Mouse (Mus musculus): Measurements from ENCODE around the gene Tob1. TPM values are rescaled to one million over a fixed set of nuclear protein-coding genes. Genes with fewer than 3 reads are reported as not detected.

Tob1 gene
- polyA plus RNA-seq, 1 experiment = not detected

DNA sequence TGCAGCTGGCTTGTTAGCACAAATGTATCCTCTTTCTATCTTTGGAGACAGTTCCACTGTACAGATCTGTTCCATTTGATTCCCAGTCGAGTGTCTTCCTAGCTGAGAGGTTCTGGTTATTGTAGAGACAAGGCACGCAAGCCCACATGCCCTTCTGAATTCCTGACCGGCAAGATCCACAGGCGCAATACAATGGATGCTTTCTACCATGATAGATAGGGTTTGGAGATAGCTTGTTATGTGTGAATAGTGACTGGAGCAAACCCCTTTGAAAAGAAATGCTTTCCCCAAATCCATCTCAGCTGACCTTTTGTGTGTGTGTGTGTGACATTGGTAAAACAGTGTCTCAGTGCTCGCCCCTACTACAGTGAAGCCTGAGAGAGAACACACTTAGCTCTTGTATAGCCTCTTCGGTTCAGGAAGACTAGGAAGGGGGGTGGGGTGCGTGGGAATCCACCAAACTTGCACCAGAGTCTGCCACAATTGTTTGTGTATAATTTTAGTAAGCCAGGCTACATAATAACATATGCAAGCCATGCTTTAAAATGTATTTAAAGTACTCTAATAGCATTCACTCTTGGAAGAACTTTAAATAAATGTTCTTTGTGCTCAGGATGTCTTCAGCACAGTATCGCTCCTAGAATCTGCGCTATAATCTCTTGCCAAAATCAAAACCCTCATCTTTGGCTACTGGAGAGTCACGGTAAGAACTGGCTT lies 4.7 kb upstream of the Tob1 start:
- Histone ChIP-seq H3K4me3 (ENCODE audit: insufficient read depth, low read depth, low read length) (no peak overlapping the region), H3K27ac (ENCODE audit: insufficient read depth, low read depth, low read length) (peak overlapping the region; percentile 41), H3K4me1 (ENCODE audit: control insufficient read depth, insufficient read depth, low read length) (peaks cover 12% of the 10 kb centered on the region)
- no peak for TF ChIP-seq CTCF (IDR thresholded peaks at IDR 0.05; ENCODE audit: insufficient read depth, low read depth, low read length)
- TF ChIP-seq POLR2A (IDR thresholded peaks at IDR 0.05; ENCODE audit: insufficient read depth, low read depth, low read length) = no peak
- WGBS = 40% methylated on average over 10 of the region's 10 CpGs

GRCm38 (mm10) chr11:94208811-94209675 lies 2.2 kb upstream of the Tob1 start:
- 27% methylated on average over 8 of the region's 8 CpGs for WGBS
- H3K27ac ChIP-seq (ENCODE audit: insufficient read depth, low read depth, low read length) = no peak overlapping the region
- H3K4me3 ChIP-seq (ENCODE audit: insufficient read depth, low read depth, low read length) = no peak overlapping the region
- H3K4me1 ChIP-seq (ENCODE audit: control insufficient read depth, insufficient read depth, low read length) = peaks cover 17% of the 10 kb centered on the region
- TF ChIP-seq POLR2A (IDR thresholded peaks at IDR 0.05; ENCODE audit: insufficient read depth, low read depth, low read length) (no peak), CTCF (IDR thresholded peaks at IDR 0.05; ENCODE audit: insufficient read depth, low read depth, low read length) (no peak)

DNA sequence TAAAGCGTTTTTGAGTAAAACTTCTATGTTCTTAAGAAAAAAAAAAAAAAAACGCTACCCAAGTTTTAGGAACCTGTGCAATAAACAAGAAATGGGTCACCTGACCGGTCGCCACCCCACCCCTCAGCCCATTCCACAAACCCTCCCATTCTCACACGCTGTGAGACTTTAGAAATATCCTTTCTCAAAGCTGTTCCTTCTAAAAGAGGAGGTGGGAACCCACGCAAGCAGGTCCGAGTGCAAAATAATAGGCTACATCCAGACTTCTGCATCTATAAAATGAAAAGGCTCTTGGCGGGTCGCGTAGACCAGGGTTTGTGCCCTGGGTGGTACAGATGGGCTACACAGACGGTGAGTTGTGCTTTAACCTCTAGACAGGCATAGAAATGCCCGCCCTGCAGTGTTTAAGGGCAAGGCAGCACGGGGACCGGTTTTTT lies 1.5 kb upstream of the Tob1 start:
- Histone ChIP-seq H3K27ac (ENCODE audit: insufficient read depth, low read depth, low read length) (peak overlapping the region; percentile 99), H3K4me3 (ENCODE audit: insufficient read depth, low read depth, low read length) (peak overlapping the region; percentile 41), H3K4me1 (ENCODE audit: control insufficient read depth, insufficient read depth, low read length) (peaks cover 20% of the 10 kb centered on the region)
- TF ChIP-seq CTCF (IDR thresholded peaks at IDR 0.05; ENCODE audit: insufficient read depth, low read depth, low read length) (no peak), POLR2A (IDR thresholded peaks at IDR 0.05; ENCODE audit: insufficient read depth, low read depth, low read length) (no peak)
- WGBS = 2% methylated on average over 14 of the region's 14 CpGs

GRCm38 (mm10) chr11:94210191-94211086 lies 815 bp upstream of the Tob1 start:
- TF ChIP-seq CTCF (IDR thresholded peaks at IDR 0.05; ENCODE audit: insufficient read depth, low read depth, low read length) = no peak
- TF ChIP-seq POLR2A (IDR thresholded peaks at IDR 0.05; ENCODE audit: insufficient read depth, low read depth, low read length) = peak; percentile 52
- Histone ChIP-seq H3K4me1 (ENCODE audit: control insufficient read depth, insufficient read depth, low read length) (peaks cover 20% of the 10 kb centered on the region), H3K4me3 (ENCODE audit: insufficient read depth, low read depth, low read length) (peak overlapping the region; percentile 73), H3K27ac (ENCODE audit: insufficient read depth, low read depth, low read length) (peak overlapping the region; percentile 100)
- under 1% methylated on average over 45 of the region's 56 CpGs for WGBS

DNA sequence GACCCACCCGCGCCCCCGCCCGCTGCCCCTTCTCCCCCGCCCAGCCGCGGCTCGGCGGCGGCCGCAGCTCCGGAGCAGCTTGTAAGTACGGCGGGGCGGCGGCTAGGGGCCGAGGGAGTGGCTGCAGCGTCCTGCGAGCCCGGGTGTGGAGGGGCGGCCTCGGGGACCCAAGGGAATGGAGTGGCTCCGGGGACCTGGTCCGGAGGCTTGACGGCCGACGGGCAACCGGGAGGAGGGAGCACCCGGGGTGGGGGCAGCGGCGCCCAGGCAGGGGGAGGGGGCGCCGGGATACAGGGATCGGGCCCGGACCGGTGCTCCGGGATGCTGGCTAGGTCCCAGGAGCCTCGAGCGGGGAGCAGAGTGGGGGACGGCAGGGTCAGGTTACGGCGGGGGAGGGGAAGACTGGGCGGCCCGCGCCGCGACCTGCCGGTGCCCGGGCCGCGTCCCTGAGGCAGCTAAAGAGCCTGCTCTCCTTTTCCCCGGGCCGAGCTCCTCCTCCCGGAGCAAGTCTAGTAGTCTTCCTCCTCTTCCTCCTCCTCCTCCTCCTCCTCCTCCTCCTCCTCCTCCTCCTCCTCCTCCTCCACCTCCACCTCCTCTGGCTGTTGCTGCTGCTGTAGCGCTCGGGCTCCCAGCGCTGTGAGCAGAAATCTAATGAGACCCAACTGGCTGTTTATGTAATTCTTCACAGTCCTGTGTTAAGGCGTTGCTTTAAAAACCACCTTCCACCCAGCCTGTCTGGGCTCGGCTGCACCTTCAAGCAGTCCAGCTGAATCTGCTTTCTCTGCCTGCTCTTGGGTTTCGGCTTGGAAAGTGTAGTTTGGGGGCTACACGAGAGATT lies 616 bp downstream of the Tob1 start:
- TF ChIP-seq CTCF (IDR thresholded peaks at IDR 0.05; ENCODE audit: insufficient read depth, low read depth, low read length) (no peak), POLR2A (IDR thresholded peaks at IDR 0.05; ENCODE audit: insufficient read depth, low read depth, low read length) (no peak)
- Histone ChIP-seq H3K4me1 (ENCODE audit: control insufficient read depth, insufficient read depth, low read length) (peaks cover 16% of the 10 kb centered on the region), H3K4me3 (ENCODE audit: insufficient read depth, low read depth, low read length) (peak overlapping the region; percentile 92), H3K27ac (ENCODE audit: insufficient read depth, low read depth, low read length) (peak overlapping the region; percentile 89)
- 3% methylated on average over 53 of the region's 61 CpGs for WGBS

GRCm38 (mm10) chr11:94212489-94212836 lies 1.2 kb downstream of the Tob1 start:
- H3K4me1 ChIP-seq (ENCODE audit: control insufficient read depth, insufficient read depth, low read length) = peaks cover 16% of the 10 kb centered on the region
- WGBS = under 1% methylated on average over 7 of the region's 7 CpGs
- no peak for TF ChIP-seq POLR2A (IDR thresholded peaks at IDR 0.05; ENCODE audit: insufficient read depth, low read depth, low read length)
- no peak for TF ChIP-seq CTCF (IDR thresholded peaks at IDR 0.05; ENCODE audit: insufficient read depth, low read depth, low read length)
- peak overlapping the region; percentile 89 for H3K27ac ChIP-seq (ENCODE audit: insufficient read depth, low read depth, low read length)
- H3K4me3 ChIP-seq (ENCODE audit: insufficient read depth, low read depth, low read length) = peak overlapping the region; percentile 92

GRCm38 (mm10) chr11:94212997-94213396 lies 1.7 kb downstream of the Tob1 start:
- TF ChIP-seq POLR2A (IDR thresholded peaks at IDR 0.05; ENCODE audit: insufficient read depth, low read depth, low read length) = no peak
- no peak for TF ChIP-seq CTCF (IDR thresholded peaks at IDR 0.05; ENCODE audit: insufficient read depth, low read depth, low read length)
- Histone ChIP-seq H3K27ac (ENCODE audit: insufficient read depth, low read depth, low read length) (no peak overlapping the region), H3K4me1 (ENCODE audit: control insufficient read depth, insufficient read depth, low read length) (peaks cover 16% of the 10 kb centered on the region), H3K4me3 (ENCODE audit: insufficient read depth, low read depth, low read length) (no peak overlapping the region)
- 16% methylated on average over 4 of the region's 4 CpGs for WGBS

Measured in olfactory bulb, adult 2 months (tissue).